Mouse (Mus musculus) bone marrow, adult 2 months (tissue): ENCODE results near the gene Bcl2.

Experiments used
- CTCF ChIP-seq: fragments of 200-500 bp; IDR thresholded peaks from 2 replicates; pipeline ENCODE4 v1.5.1; 2011; ENCODE audit warnings: low read length, control low read depth; ENCODE audit not compliant: control insufficient read depth, insufficient read depth
- POLR2A ChIP-seq: fragments of 200-500 bp; IDR thresholded peaks from 2 replicates; pipeline ENCODE4 v1.6.1; 2011; ENCODE audit warnings: low read depth, mild to moderate bottlenecking, control low read depth, low read length, borderline replicate concordance; ENCODE audit not compliant: control insufficient read depth

- TF ChIP-seq CTCF (no peak), POLR2A (no peak)
Measured at GRCm38 (mm10) chr1:106647336-106647735, 66.7 kb downstream of the Bcl2 start.
